Mouse (Mus musculus): ENCODE results near the gene Taf15. TPM values are rescaled to one million over a fixed set of nuclear protein-coding genes. Genes with fewer than 3 reads are reported as not detected.

Gene Taf15
- total and polyA plus RNA-seq, 3 experiments, result 29.9 to 106 (median 47.1) TPM

- peaks cover 32% of the 10 kb centered on the region for H3K27me3 ChIP-seq (ENCODE audit: insufficient read depth, low read length)
- no peak for TF ChIP-seq GATA1 (IDR thresholded peaks at IDR 0.05; ENCODE audit: borderline replicate concordance, low read length)
- TF ChIP-seq TAL1 (conservative IDR thresholded peaks at IDR 0.05; ENCODE audit: low read depth, low read length), result no peak
- TF ChIP-seq CTCF (IDR thresholded peaks at IDR 0.05; ENCODE audit: low read depth, low read length), result no peak
- TF ChIP-seq POLR2AphosphoS5 (IDR thresholded peaks at IDR 0.05; ENCODE audit: insufficient replicate concordance, low read depth, low read length), result no peak
- no peak for TF ChIP-seq GATA2 (IDR thresholded peaks at IDR 0.05; ENCODE audit: borderline replicate concordance, low read depth, low read length)
- H3K4me1 ChIP-seq (ENCODE audit: insufficient read depth, low read depth, low read length), result peaks cover 15% of the 10 kb centered on the region
- H3K4me3 ChIP-seq (ENCODE audit: low read depth, low read length), result no peak overlapping the region
- no peaks in the 10 kb centered on the region for H3K9me3 ChIP-seq (replicated peaks)
- DNase-seq (ENCODE audit: low spot score) (no peak), ATAC-seq (ENCODE audit: extremely low read depth, insufficient number of reproducible peaks, low FRiP score, poor library complexity, severe bottlenecking) (no peak)
- H3K36me3 ChIP-seq (replicated peaks), result no peaks in the 10 kb centered on the region
Observed at GRCm38 (mm10) chr11:83439426-83440060, 33.3 kb upstream of the Taf15 start.

- TF ChIP-seq CTCF (IDR thresholded peaks at IDR 0.05; ENCODE audit: low read depth, low read length) (peak; percentile 93), TAL1 (conservative IDR thresholded peaks at IDR 0.05; ENCODE audit: low read depth, low read length) (no peak)
- no peaks in the 10 kb centered on the region for H3K36me3 ChIP-seq (replicated peaks)
- H3K4me1 ChIP-seq (ENCODE audit: insufficient read depth, low read depth, low read length), result peaks cover 15% of the 10 kb centered on the region
- ATAC-seq (ENCODE audit: extremely low read depth, insufficient number of reproducible peaks, low FRiP score, poor library complexity, severe bottlenecking), result peak; percentile 69
- H3K4me3 ChIP-seq (ENCODE audit: low read depth, low read length), result peak overlapping the region; percentile 76
- H3K27me3 ChIP-seq (ENCODE audit: insufficient read depth, low read length), result peaks cover 36% of the 10 kb centered on the region
- no peaks in the 10 kb centered on the region for H3K9me3 ChIP-seq (replicated peaks)
- DNase-seq (ENCODE audit: low spot score), result peak; percentile 89
Observed at GRCm38 (mm10) chr11:83440081-83441064, 32.5 kb upstream of the Taf15 start.

- H3K4me3 ChIP-seq (ENCODE audit: low read depth, low read length), result no peak overlapping the region; the same call in 1 of the 2 replicates
- no peak for TF ChIP-seq GATA1 (IDR thresholded peaks at IDR 0.05; ENCODE audit: borderline replicate concordance, low read length)
- no peak for TF ChIP-seq CTCF (IDR thresholded peaks at IDR 0.05; ENCODE audit: low read depth, low read length)
- TF ChIP-seq POLR2AphosphoS5 (IDR thresholded peaks at IDR 0.05; ENCODE audit: insufficient replicate concordance, low read depth, low read length), result no peak
- no peak for TF ChIP-seq GATA2 (IDR thresholded peaks at IDR 0.05; ENCODE audit: borderline replicate concordance, low read depth, low read length)
- no peak for TF ChIP-seq TAL1 (conservative IDR thresholded peaks at IDR 0.05; ENCODE audit: low read depth, low read length)
- peaks cover 36% of the 10 kb centered on the region for H3K27me3 ChIP-seq (ENCODE audit: insufficient read depth, low read length)
- no peak for DNase-seq (ENCODE audit: low spot score)
- no peaks in the 10 kb centered on the region for H3K36me3 ChIP-seq (replicated peaks)
- H3K4me1 ChIP-seq (ENCODE audit: insufficient read depth, low read depth, low read length), result peaks cover 15% of the 10 kb centered on the region
- no peak for ATAC-seq (ENCODE audit: extremely low read depth, insufficient number of reproducible peaks, low FRiP score, poor library complexity, severe bottlenecking)
- H3K9me3 ChIP-seq (replicated peaks), result no peaks in the 10 kb centered on the region
Observed at GRCm38 (mm10) chr11:83441235-83441634, 31.7 kb upstream of the Taf15 start.

GRCm38 (mm10) chr11:83442596-83443267 is 30.2 kb upstream of the Taf15 start:
- DNase-seq (ENCODE audit: low spot score), result peak; percentile 55
- no peak overlapping the region for H3K4me3 ChIP-seq (ENCODE audit: low read depth, low read length)
- H3K27me3 ChIP-seq (ENCODE audit: insufficient read depth, low read length), result peaks cover 48% of the 10 kb centered on the region

GRCm38 (mm10) chr11:83443824-83444223 is 29.1 kb upstream of the Taf15 start:
- ATAC-seq (ENCODE audit: extremely low read depth, insufficient number of reproducible peaks, low FRiP score, poor library complexity, severe bottlenecking) (no peak), DNase-seq (ENCODE audit: low spot score) (no peak)
- no peak overlapping the region for H3K4me3 ChIP-seq (ENCODE audit: low read depth, low read length)
- no peak for TF ChIP-seq POLR2AphosphoS5 (IDR thresholded peaks at IDR 0.05; ENCODE audit: insufficient replicate concordance, low read depth, low read length)
- TF ChIP-seq CTCF (IDR thresholded peaks at IDR 0.05; ENCODE audit: low read depth, low read length), result no peak
- H3K9me3 ChIP-seq (replicated peaks), result no peaks in the 10 kb centered on the region
- no peaks in the 10 kb centered on the region for H3K36me3 ChIP-seq (replicated peaks)
- peaks cover 15% of the 10 kb centered on the region for H3K4me1 ChIP-seq (ENCODE audit: insufficient read depth, low read depth, low read length)
- H3K27me3 ChIP-seq (ENCODE audit: insufficient read depth, low read length), result peaks cover 52% of the 10 kb centered on the region

More at GRCm38 (mm10) chr11:83442596-83443267, 30.2 kb upstream of the Taf15 start:
- Histone ChIP-seq H3K36me3 (replicated peaks) (no peaks in the 10 kb centered on the region), H3K9me3 (replicated peaks) (no peaks in the 10 kb centered on the region), H3K4me1 (ENCODE audit: insufficient read depth, low read depth, low read length) (peaks cover 15% of the 10 kb centered on the region)
- TF ChIP-seq GATA1 (IDR thresholded peaks at IDR 0.05; ENCODE audit: borderline replicate concordance, low read length), result no peak
- no peak for TF ChIP-seq GATA2 (IDR thresholded peaks at IDR 0.05; ENCODE audit: borderline replicate concordance, low read depth, low read length)
- no peak for TF ChIP-seq POLR2AphosphoS5 (IDR thresholded peaks at IDR 0.05; ENCODE audit: insufficient replicate concordance, low read depth, low read length)
- TF ChIP-seq CTCF (IDR thresholded peaks at IDR 0.05; ENCODE audit: low read depth, low read length), result peak; percentile 46
- no peak for TF ChIP-seq TAL1 (conservative IDR thresholded peaks at IDR 0.05; ENCODE audit: low read depth, low read length)
- no peak for ATAC-seq (ENCODE audit: extremely low read depth, insufficient number of reproducible peaks, low FRiP score, poor library complexity, severe bottlenecking)

- DNase-seq (ENCODE audit: low spot score), result no peak
- no peak for ATAC-seq (ENCODE audit: extremely low read depth, insufficient number of reproducible peaks, low FRiP score, poor library complexity, severe bottlenecking)
- Histone ChIP-seq H3K36me3 (replicated peaks) (no peaks in the 10 kb centered on the region), H3K4me1 (ENCODE audit: insufficient read depth, low read depth, low read length) (peaks cover 15% of the 10 kb centered on the region), H3K27me3 (ENCODE audit: insufficient read depth, low read length) (peaks cover 56% of the 10 kb centered on the region), H3K4me3 (ENCODE audit: low read depth, low read length) (no peak overlapping the region), H3K9me3 (replicated peaks) (no peaks in the 10 kb centered on the region)
- TF ChIP-seq TAL1 (conservative IDR thresholded peaks at IDR 0.05; ENCODE audit: low read depth, low read length), result no peak
- no peak for TF ChIP-seq POLR2AphosphoS5 (IDR thresholded peaks at IDR 0.05; ENCODE audit: insufficient replicate concordance, low read depth, low read length)
- no peak for TF ChIP-seq GATA1 (IDR thresholded peaks at IDR 0.05; ENCODE audit: borderline replicate concordance, low read length)
Observed at GRCm38 (mm10) chr11:83445001-83445400, 27.9 kb upstream of the Taf15 start.

Measured in G1E (cell line).